Mouse (Mus musculus) Patski (cell line): ENCODE data around the gene 5031439G07Rik. TPM values are rescaled to one million over a fixed set of nuclear protein-coding genes. Genes with fewer than 3 reads are reported as not detected.

Source experiments
- ATAC-seq: fragments of 100-300 bp; one replicate; pipeline ENCODE4 v1.8.0; 2021
- CTCF ChIA-PET: fragments of 350-600 bp; sonication (Branson Sonifier 250); formaldehyde crosslinking; loops from one replicate; lab custom pipeline; 2022; ENCODE audit warnings: inconsistent platforms; lab: Charles Lee
- POLR2A ChIA-PET: fragments of 350-600 bp; sonication (Branson Sonifier 250); formaldehyde crosslinking; loops from one replicate; lab custom pipeline; 2022; ENCODE audit warnings: antibody characterized with exemption, inconsistent platforms; lab: Charles Lee
- DNase-seq: peaks from one replicate; pipeline ENCODE4 v3.0.0-alpha.2; 2011; ENCODE audit warnings: low read depth, low spot score
- H3K27me3 ChIP-seq: fragments of 371-371 bp; one replicate; pipeline ENCODE4 v1.5.1; 2021
- CTCF ChIP-seq: fragments of 100-300 bp; IDR thresholded peaks from one replicate; pipeline ENCODE4 v1.5.1; 2021
- in situ Hi-C: fragments of 300-500 bp; cut with MboI; formaldehyde crosslinking; loops from 3 replicates; pipeline ENCODE4 v1.11.1; 2018; ENCODE audit warnings: low pct_unique_long_range_greater_than_20kb, mixed read lengths
- polyA plus RNA-seq: library from polyadenylated mRNA; unstranded; gene quantifications from one replicate; pipeline ENCODE4 v1.2.3, GENCODE M21; 2021

5031439G07Rik gene
- polyA plus RNA-seq, 1 experiment from 2014 or later, result 85.7 TPM

DNA sequence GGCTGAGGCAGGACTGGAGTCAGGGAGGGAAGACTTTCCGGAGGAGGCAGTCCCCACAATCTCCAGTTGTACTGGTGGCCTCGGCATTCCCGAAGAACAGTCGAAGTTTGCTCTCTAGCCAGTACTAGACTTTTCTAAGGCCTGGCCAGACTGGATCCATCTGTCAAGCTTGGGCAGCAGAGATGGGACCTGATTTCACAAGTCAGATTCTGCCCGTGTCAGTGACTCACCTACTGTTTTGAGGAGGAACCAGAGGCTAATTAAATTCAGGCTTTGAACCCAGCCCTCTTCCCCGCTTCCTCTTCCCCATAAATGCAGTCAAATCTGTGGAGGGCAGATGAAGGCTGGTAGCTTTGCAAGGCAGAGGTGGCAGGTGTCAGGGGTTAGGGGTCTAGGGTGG is 6.7 kb upstream of the 5031439G07Rik start:
- no peak for DNase-seq
- H3K27me3 ChIP-seq, result no peaks in the 10 kb centered on the region
- peak; percentile 78 for ATAC-seq
- no peak for TF ChIP-seq CTCF
- in situ Hi-C loops, result loop anchor here (5.0 kb wide), 3 partner anchors 38 to 238 kb away; no protein-coding TSS in a partner anchor
- ChIA-PET CTCF (interaction anchor here (1.3 to 4.4 kb wide), 9 partner anchors 19 to 76 kb away, joined by 3 to 15 read pairs (median 6); no protein-coding TSS in a partner anchor), POLR2A (interaction anchor here (0.5 to 1.3 kb wide), 2 partner anchors 71 to 90 kb away, joined by 3 to 5 read pairs; no protein-coding TSS in a partner anchor)

GRCm38 (mm10) chr15:84994498-84994897 is 6.1 kb upstream of the 5031439G07Rik start:
- no peak for ATAC-seq
- POLR2A ChIA-PET, result no interaction called here
- no peaks in the 10 kb centered on the region for H3K27me3 ChIP-seq
- in situ Hi-C loops, result no loop called here
- no peak for TF ChIP-seq CTCF
- no peak for DNase-seq
- CTCF ChIA-PET, result interaction anchor here (0.8 to 4.4 kb wide), 7 partner anchors 41 to 76 kb away, joined by 3 to 15 read pairs (median 6); no protein-coding TSS in a partner anchor

GRCm38 (mm10) chr15:84989771-84990170 is 1.4 kb upstream of the 5031439G07Rik start:
- ATAC-seq, result no peak
- CTCF ChIA-PET, result no interaction called here

DNA sequence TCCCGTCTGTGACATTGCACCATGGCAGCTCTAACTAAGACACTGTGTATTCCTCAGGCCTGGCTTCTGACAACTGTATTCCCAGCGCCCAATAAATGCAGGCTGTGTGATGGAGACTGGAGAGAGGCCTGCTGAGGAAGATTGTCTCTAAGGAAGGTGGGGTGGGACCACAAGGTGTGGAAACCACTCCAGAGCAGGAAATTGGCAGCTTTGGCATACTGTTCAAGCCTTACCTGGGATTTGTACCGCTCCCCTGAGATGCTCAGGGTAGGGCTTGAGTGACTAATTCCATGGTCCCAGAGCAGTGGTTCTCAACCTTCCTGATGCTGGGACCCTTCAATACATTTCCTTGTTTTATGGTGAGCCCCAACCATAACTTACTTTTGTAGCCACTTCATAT is 747 bp upstream of the 5031439G07Rik start:
- in situ Hi-C loops, result no loop called here
- no peak for ATAC-seq
- ChIA-PET CTCF (no interaction called here), POLR2A (interaction anchor here (0.7 to 1.0 kb wide), 2 partner anchors 10 to 26 kb away, joined by 3 read pairs; no protein-coding TSS in a partner anchor)
- no peak for DNase-seq
- TF ChIP-seq CTCF, result no peak
- H3K27me3 ChIP-seq, result no peaks in the 10 kb centered on the region

More at GRCm38 (mm10) chr15:84989771-84990170, 1.4 kb upstream of the 5031439G07Rik start:
- no peak for DNase-seq
- in situ Hi-C loops, result no loop called here
- TF ChIP-seq CTCF, result no peak
- POLR2A ChIA-PET, result no interaction called here
- no peaks in the 10 kb centered on the region for H3K27me3 ChIP-seq

- ChIA-PET CTCF (interaction anchor here (1.4 to 1.5 kb wide), 2 partner anchors 62 to 184 kb away, joined by 3 read pairs; no protein-coding TSS in a partner anchor), POLR2A (interaction anchor here (1.0 to 1.3 kb wide), 2 partner anchors 9 to 64 kb away, joined by 3 read pairs; partner anchors contain the start of gene Nup50)
- no peak for TF ChIP-seq CTCF
- in situ Hi-C loops, result no loop called here
- ATAC-seq (peak; percentile 20), DNase-seq (no peak)
- no peaks in the 10 kb centered on the region for H3K27me3 ChIP-seq
Measured at GRCm38 (mm10) chr15:84987020-84987815, 1.1 kb downstream of the 5031439G07Rik start.

GRCm38 (mm10) chr15:84986171-84987019 is 2.0 kb downstream of the 5031439G07Rik start:
- no peaks in the 10 kb centered on the region for H3K27me3 ChIP-seq
- DNase-seq (no peak), ATAC-seq (no peak)
- no peak for TF ChIP-seq CTCF
- in situ Hi-C loops, result no loop called here
- CTCF ChIA-PET, result interaction anchor here (1.3 to 1.5 kb wide), 2 partner anchors 25 to 61 kb away, joined by 3 read pairs; no protein-coding TSS in a partner anchor
- POLR2A ChIA-PET, result interaction anchor here (0.7 to 1.3 kb wide), 4 partner anchors 8 to 84 kb away, joined by 3 to 4 read pairs (median 3); partner anchors contain the start of gene Nup50

- H3K27me3 ChIP-seq, result no peaks in the 10 kb centered on the region
- in situ Hi-C loops, result no loop called here
- CTCF ChIA-PET, result interaction anchor here (1.3 kb wide), 1 partner anchor 25 kb away, joined by 3 read pairs; no protein-coding TSS in a partner anchor
- no peak for DNase-seq
- ATAC-seq, result no peak
- no peak for TF ChIP-seq CTCF
- POLR2A ChIA-PET, result interaction anchor here (0.7 to 1.2 kb wide), 3 partner anchors 57 to 85 kb away, joined by 3 to 4 read pairs (median 3); no protein-coding TSS in a partner anchor
Measured at GRCm38 (mm10) chr15:84985516-84986160, 2.7 kb downstream of the 5031439G07Rik start.

- no peak for TF ChIP-seq CTCF
- ATAC-seq, result peak; percentile 28
- no peaks in the 10 kb centered on the region for H3K27me3 ChIP-seq
- DNase-seq, result no peak
- POLR2A ChIA-PET, result interaction anchor here (0.7 to 1.6 kb wide), 2 partner anchors 52 to 773 kb away, joined by 3 to 4 read pairs; no protein-coding TSS in a partner anchor
- in situ Hi-C loops, result no loop called here
- CTCF ChIA-PET, result interaction anchor here (1.2 kb wide), 1 partner anchor 59 kb away, joined by 3 read pairs; no protein-coding TSS in a partner anchor
Measured at GRCm38 (mm10) chr15:84983721-84984120, 4.6 kb downstream of the 5031439G07Rik start.

GRCm38 (mm10) chr15:84982888-84983287 is 5.5 kb downstream of the 5031439G07Rik start:
- in situ Hi-C loops, result no loop called here
- ATAC-seq (no peak), DNase-seq (no peak)
- no peaks in the 10 kb centered on the region for H3K27me3 ChIP-seq
- CTCF ChIA-PET, result interaction anchor here (1.2 kb wide), 1 partner anchor 60 kb away, joined by 3 read pairs; no protein-coding TSS in a partner anchor
- POLR2A ChIA-PET, result interaction anchor here (1.6 kb wide), 1 partner anchor 52 kb away, joined by 4 read pairs; no protein-coding TSS in a partner anchor
- no peak for TF ChIP-seq CTCF
